Mouse (Mus musculus): ENCODE measurements around the gene Uhrf2. TPM values are rescaled to one million over a fixed set of nuclear protein-coding genes. Genes with fewer than 3 reads are reported as not detected.
"Not testable (repeated sequence)": the region's sequence is repeated elsewhere in the genome, so short reads cannot be mapped to it uniquely, and the experiment has no call there.

Gene Uhrf2
- total RNA-seq, 1 experiment = 46.2 TPM

- Histone ChIP-seq H3K4me3 (ENCODE audit: insufficient read depth in 1 of 2, low read depth in 1 of 2, low read length in 2 of 2, poor library complexity in 1 of 2, severe bottlenecking in 1 of 2) (no peak overlapping the region), H3K27ac (ENCODE audit: insufficient read depth, low read depth, low read length, poor library complexity, severe bottlenecking) (no peak overlapping the region), H3K4me1 (ENCODE audit: control insufficient read depth in 2 of 2, insufficient read depth in 2 of 2, low read length in 2 of 2, poor library complexity in 1 of 2) (no peaks in the 10 kb centered on the region; a peak in 1 of 4 replicates), H3K36me3 (ENCODE audit: control insufficient read depth, insufficient read depth, low read length, poor library complexity, severe bottlenecking) (no peaks in the 10 kb centered on the region), H3K9me3 (ENCODE audit: control insufficient read depth, insufficient read depth, low read depth, low read length) (no peaks in the 10 kb centered on the region), H3K9ac (ENCODE audit: insufficient read depth, low read depth, low read length, poor library complexity, severe bottlenecking) (no peak overlapping the region)
- in situ Hi-C loops (cut with MboI; ENCODE audit: low sequenced_read_pairs in 2 of 2, unreplicated experiment in 2 of 2) = no loop called here
- TF ChIP-seq ZNF384 (IDR thresholded peaks at IDR 0.05; ENCODE audit: low read depth, low read length) (no peak), ZC3H11A (IDR thresholded peaks at IDR 0.05; ENCODE audit: borderline replicate concordance, low read depth, low read length) (no peak)
- no peak for DNase-seq (ENCODE audit: low read depth, low spot score)
These were observed 19.6 kb upstream of the Uhrf2 start for GRCm38 (mm10) chr19:30010520-30011296.

GRCm38 (mm10) chr19:30014331-30014730 is 16.0 kb upstream of the Uhrf2 start:
- Histone ChIP-seq H3K9me3 (ENCODE audit: control insufficient read depth, insufficient read depth, low read depth, low read length) (no peaks in the 10 kb centered on the region), H3K27ac (ENCODE audit: insufficient read depth, low read depth, low read length, poor library complexity, severe bottlenecking) (no peak overlapping the region), H3K4me1 (ENCODE audit: control insufficient read depth in 2 of 2, insufficient read depth in 2 of 2, low read length in 2 of 2, poor library complexity in 1 of 2) (no peaks in the 10 kb centered on the region), H3K36me3 (ENCODE audit: control insufficient read depth, insufficient read depth, low read length, poor library complexity, severe bottlenecking) (no peaks in the 10 kb centered on the region), H3K4me3 (ENCODE audit: insufficient read depth in 1 of 2, low read depth in 1 of 2, low read length in 2 of 2, poor library complexity in 1 of 2, severe bottlenecking in 1 of 2) (no peak overlapping the region), H3K9ac (ENCODE audit: insufficient read depth, low read depth, low read length, poor library complexity, severe bottlenecking) (no peak overlapping the region)
- in situ Hi-C loops (cut with MboI; ENCODE audit: low sequenced_read_pairs in 2 of 2, unreplicated experiment in 2 of 2) = no loop called here
- DNase-seq (ENCODE audit: low read depth, low spot score) = no peak
- TF ChIP-seq CHD2 (IDR thresholded peaks at IDR 0.05; ENCODE audit: low read depth, low read length) = no peak
- no peak for TF ChIP-seq HCFC1 (IDR thresholded peaks at IDR 0.05; ENCODE audit: borderline replicate concordance, insufficient read depth, low read length)
- TF ChIP-seq ZC3H11A (IDR thresholded peaks at IDR 0.05; ENCODE audit: borderline replicate concordance, low read depth, low read length) = no peak
- no peak for TF ChIP-seq ZNF384 (IDR thresholded peaks at IDR 0.05; ENCODE audit: low read depth, low read length)
- no peak for TF ChIP-seq MAFK (IDR thresholded peaks at IDR 0.05; ENCODE audit: insufficient read depth, low read depth, low read length)

GRCm38 (mm10) chr19:30016156-30016555 is 14.2 kb upstream of the Uhrf2 start:
- H3K4me1 ChIP-seq (ENCODE audit: control insufficient read depth in 2 of 2, insufficient read depth in 2 of 2, low read length in 2 of 2, poor library complexity in 1 of 2) = no peaks in the 10 kb centered on the region
- TF ChIP-seq HCFC1 (IDR thresholded peaks at IDR 0.05; ENCODE audit: borderline replicate concordance, insufficient read depth, low read length) (no peak), CHD2 (IDR thresholded peaks at IDR 0.05; ENCODE audit: low read depth, low read length) (no peak), ZC3H11A (IDR thresholded peaks at IDR 0.05; ENCODE audit: borderline replicate concordance, low read depth, low read length) (no peak), MAFK (IDR thresholded peaks at IDR 0.05; ENCODE audit: insufficient read depth, low read depth, low read length) (no peak), ZNF384 (IDR thresholded peaks at IDR 0.05; ENCODE audit: low read depth, low read length) (no peak)
- H3K27ac ChIP-seq (ENCODE audit: insufficient read depth, low read depth, low read length, poor library complexity, severe bottlenecking) = no peak overlapping the region
- no peaks in the 10 kb centered on the region for H3K9me3 ChIP-seq (ENCODE audit: control insufficient read depth, insufficient read depth, low read depth, low read length)
- in situ Hi-C loops (cut with MboI; ENCODE audit: low sequenced_read_pairs in 2 of 2, unreplicated experiment in 2 of 2) = no loop called here
- H3K4me3 ChIP-seq (ENCODE audit: insufficient read depth in 1 of 2, low read depth in 1 of 2, low read length in 2 of 2, poor library complexity in 1 of 2, severe bottlenecking in 1 of 2) = no peak overlapping the region
- H3K36me3 ChIP-seq (ENCODE audit: control insufficient read depth, insufficient read depth, low read length, poor library complexity, severe bottlenecking) = no peaks in the 10 kb centered on the region
- no peak for DNase-seq (ENCODE audit: low read depth, low spot score)
- H3K9ac ChIP-seq (ENCODE audit: insufficient read depth, low read depth, low read length, poor library complexity, severe bottlenecking) = no peak overlapping the region

DNA sequence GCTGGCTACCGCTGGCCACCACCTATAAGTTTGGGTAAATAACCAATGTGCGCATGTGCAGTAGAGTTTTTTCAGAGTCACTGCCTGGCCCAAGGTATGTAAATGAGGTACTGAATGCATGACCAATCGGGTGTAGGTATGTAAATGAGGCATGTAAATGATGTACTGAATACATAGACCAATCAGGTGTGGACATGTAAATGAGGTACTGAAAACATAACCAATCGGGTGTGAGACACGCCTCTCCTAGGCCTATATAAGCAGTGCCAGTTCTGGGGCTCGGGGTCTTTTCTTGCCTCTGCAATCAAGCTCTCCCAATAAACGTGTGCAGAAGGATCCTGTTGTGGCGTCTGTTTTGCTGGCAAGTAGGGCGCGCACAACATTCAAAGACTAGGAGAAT is 6.9 kb upstream of the Uhrf2 start:
- H3K4me3 ChIP-seq (ENCODE audit: insufficient read depth in 1 of 2, low read depth in 1 of 2, low read length in 2 of 2, poor library complexity in 1 of 2, severe bottlenecking in 1 of 2); H3K9me3 ChIP-seq (ENCODE audit: control insufficient read depth, insufficient read depth, low read depth, low read length); H3K27ac ChIP-seq (ENCODE audit: insufficient read depth, low read depth, low read length, poor library complexity, severe bottlenecking); H3K36me3 ChIP-seq (ENCODE audit: control insufficient read depth, insufficient read depth, low read length, poor library complexity, severe bottlenecking); H3K9ac ChIP-seq (ENCODE audit: insufficient read depth, low read depth, low read length, poor library complexity, severe bottlenecking); in situ Hi-C loops (cut with MboI; ENCODE audit: low sequenced_read_pairs in 2 of 2, unreplicated experiment in 2 of 2); DNase-seq (ENCODE audit: low read depth, low spot score); H3K4me1 ChIP-seq (ENCODE audit: control insufficient read depth in 2 of 2, insufficient read depth in 2 of 2, low read length in 2 of 2, poor library complexity in 1 of 2): not testable (repeated sequence)
